Mouse (Mus musculus): Measurements from ENCODE around the gene Lpcat3. TPM values are rescaled to one million over a fixed set of nuclear protein-coding genes. Genes with fewer than 3 reads are reported as not detected.

Lpcat3 gene
- total RNA-seq, 2 experiments from 2014 or later: 36.9 to 39.8 TPM

- DNase-seq: no peak
- intact Hi-C loops (cut with DNase I): no loop called here
Observed at GRCm38 (mm10) chr6:124732476-124733370, 69.9 kb downstream of the Lpcat3 start.

- intact Hi-C loops (cut with DNase I): no loop called here
- no peak for DNase-seq
Observed at GRCm38 (mm10) chr6:124734417-124734816, 71.6 kb downstream of the Lpcat3 start.

GRCm38 (mm10) chr6:124737040-124737439 lies 74.2 kb downstream of the Lpcat3 start:
- no peak for DNase-seq
- intact Hi-C loops (cut with DNase I): no loop called here

- intact Hi-C loops (cut with DNase I): no loop called here
- no peak for DNase-seq
Observed at GRCm38 (mm10) chr6:124738511-124739023, 75.7 kb downstream of the Lpcat3 start, which contains the start of gene Ptpn6. Gene Ptpn6 (minus strand): TSS chr6:124738714.

GRCm38 (mm10) chr6:124739231-124739796 lies 76.5 kb downstream of the Lpcat3 start:
- intact Hi-C loops (cut with DNase I): no loop called here
- DNase-seq: no peak

GRCm38 (mm10) chr6:124740211-124740887 lies 77.5 kb downstream of the Lpcat3 start:
- peak; percentile 58 for DNase-seq
- intact Hi-C loops (cut with DNase I): no loop called here

- intact Hi-C loops (cut with DNase I): no loop called here
- DNase-seq: peak; percentile 92
Observed at GRCm38 (mm10) chr6:124740888-124741761, 78.3 kb downstream of the Lpcat3 start, which contains the start of gene Grcc10. Gene Grcc10 (minus strand): TSS chr6:124741374.

- intact Hi-C loops (cut with DNase I): no loop called here
- DNase-seq: no peak
Observed at GRCm38 (mm10) chr6:124741842-124742241, 79.0 kb downstream of the Lpcat3 start.

GRCm38 (mm10) chr6:124742839-124743514 lies 80.2 kb downstream of the Lpcat3 start:
- DNase-seq: no peak
- intact Hi-C loops (cut with DNase I): no loop called here

- intact Hi-C loops (cut with DNase I): no loop called here
- no peak for DNase-seq
Observed at GRCm38 (mm10) chr6:124743647-124744046, 80.8 kb downstream of the Lpcat3 start.

- intact Hi-C loops (cut with DNase I): no loop called here
- DNase-seq: peak; percentile 32
Observed at GRCm38 (mm10) chr6:124744755-124745321, 82.0 kb downstream of the Lpcat3 start.

- intact Hi-C loops (cut with DNase I): no loop called here
- peak; percentile 96 for DNase-seq
Observed at GRCm38 (mm10) chr6:124745490-124746295, 82.9 kb downstream of the Lpcat3 start.

- DNase-seq: no peak
- intact Hi-C loops (cut with DNase I): no loop called here
Observed at GRCm38 (mm10) chr6:124746296-124746605, 83.4 kb downstream of the Lpcat3 start.

- no peak for DNase-seq
- intact Hi-C loops (cut with DNase I): no loop called here
Observed at GRCm38 (mm10) chr6:124746654-124747632, 84.1 kb downstream of the Lpcat3 start.

GRCm38 (mm10) chr6:124750405-124750804 lies 87.6 kb downstream of the Lpcat3 start:
- intact Hi-C loops (cut with DNase I): no loop called here
- no peak for DNase-seq

GRCm38 (mm10) chr6:124753861-124754260 lies 91.0 kb downstream of the Lpcat3 start:
- no peak for DNase-seq
- intact Hi-C loops (cut with DNase I): no loop called here
